Mouse (Mus musculus) thymus, postnatal 36 days (tissue): ENCODE measurements around the gene Mrps22.

Source experiments
- DNase-seq, 2 experiments: peaks; one replicate each; pipeline ENCODE4 v3.0.0; 2022; ENCODE audit warnings: mixed read lengths in 2 of 2

The Mrps22 gene

DNA sequence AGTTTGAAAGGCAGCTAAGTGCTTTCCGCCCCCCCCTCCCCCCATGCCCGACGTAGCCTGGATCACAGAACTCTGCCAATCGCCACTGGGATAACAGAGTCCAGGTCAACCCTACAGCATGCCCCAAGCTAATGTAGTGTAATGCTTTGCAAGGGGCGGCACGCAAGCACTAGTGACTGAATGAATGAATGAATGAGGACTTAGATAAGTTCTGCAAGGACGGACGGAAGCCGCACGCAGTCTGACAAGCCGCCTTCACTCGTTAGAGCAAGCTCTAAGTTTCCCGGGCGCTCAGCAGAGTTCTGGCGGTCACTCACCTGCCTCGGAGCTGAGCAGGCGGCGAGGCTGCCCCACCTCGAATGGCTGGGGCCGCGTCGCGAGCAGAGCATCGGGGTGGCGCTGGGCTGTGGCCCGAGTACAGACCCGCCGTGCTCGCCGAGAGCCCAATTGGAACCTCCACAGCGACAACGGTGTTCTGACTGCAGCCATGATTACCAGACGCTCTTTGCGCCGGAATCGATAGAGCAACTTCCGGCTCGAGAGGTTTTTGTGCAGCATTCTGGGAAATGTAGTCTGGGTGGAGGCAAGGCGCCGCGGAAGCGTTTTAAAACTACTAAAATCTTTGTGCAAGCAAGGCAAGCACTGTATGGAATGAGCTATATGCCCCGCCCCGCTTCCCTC is at the start of gene Mrps22:
Mrps22 (minus strand) TSS at position 505 of the 681 bp plus-strand sequence.
- peak; percentile 76 to 80 for DNase-seq

DNA sequence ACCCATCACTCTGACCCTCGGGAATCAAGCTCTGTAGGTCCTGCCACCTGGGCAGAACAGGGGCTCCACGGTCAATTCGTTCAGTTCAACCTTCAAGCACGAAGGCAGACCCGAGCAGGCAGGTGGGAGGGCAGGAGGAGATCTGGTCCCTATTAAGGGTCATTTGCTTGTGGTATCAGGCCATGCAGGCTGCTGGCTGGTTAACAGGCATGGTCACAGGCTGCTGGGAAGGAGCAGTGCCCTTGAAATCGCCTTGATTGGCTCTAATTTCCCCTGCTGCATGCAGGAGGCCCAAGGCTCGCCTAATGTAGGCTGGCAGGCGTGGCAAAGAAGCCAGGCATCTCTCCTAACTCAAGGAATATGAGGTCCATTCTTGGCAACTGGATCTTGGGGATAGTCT is 49.1 kb upstream of the Mrps22 start:
- DNase-seq: no peak

DNA sequence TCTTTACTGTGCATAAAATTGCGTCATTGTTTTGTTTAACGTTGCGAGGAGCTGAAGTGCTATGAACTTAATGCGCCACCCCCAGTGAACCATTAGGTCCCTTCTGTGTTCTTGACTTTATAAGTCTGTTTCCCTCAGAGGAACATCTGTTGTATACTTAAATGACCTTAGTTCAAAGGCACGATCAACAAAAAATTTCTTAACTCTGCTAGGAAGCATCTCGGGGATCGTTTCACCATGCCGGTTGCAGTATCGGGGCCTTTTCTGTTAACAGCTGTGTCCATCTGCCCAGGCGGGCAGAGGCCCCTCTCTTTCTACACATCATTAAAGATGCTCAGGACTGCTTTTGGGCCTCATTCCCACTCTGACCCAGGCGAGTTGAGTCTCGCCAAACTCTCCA is 46.0 kb upstream of the Mrps22 start:
- no peak for DNase-seq

- peak; percentile 12 to 13 for DNase-seq
Observed at GRCm38 (mm10) chr9:98645750-98646149, 44.3 kb upstream of the Mrps22 start.

DNA sequence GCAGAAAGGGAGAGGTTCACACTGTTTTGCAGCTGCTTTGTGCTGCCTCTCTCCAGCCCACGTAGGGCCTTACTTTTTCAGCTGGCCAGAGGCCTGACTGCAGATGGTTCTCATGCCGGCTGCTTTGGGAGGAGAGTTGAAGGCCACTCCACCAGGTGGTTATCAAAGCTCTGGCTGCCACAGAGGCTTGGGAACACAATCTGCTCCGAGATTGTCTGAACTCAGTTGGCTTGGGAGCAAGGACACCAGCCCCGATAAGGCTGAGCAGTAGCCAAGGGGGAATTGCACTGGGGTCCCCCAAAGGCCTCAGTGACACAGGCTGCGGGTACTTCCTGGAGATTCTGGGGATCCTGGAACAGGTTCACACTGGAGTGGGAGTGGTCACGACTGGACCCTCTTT is 40.7 kb upstream of the Mrps22 start:
- DNase-seq: no peak

- no peak for DNase-seq
Observed at GRCm38 (mm10) chr9:98633287-98634162, 32.1 kb upstream of the Mrps22 start.

GRCm38 (mm10) chr9:98628480-98628879 is 27.0 kb upstream of the Mrps22 start:
- DNase-seq: no peak

GRCm38 (mm10) chr9:98604896-98605295 is 3.4 kb upstream of the Mrps22 start:
- DNase-seq: no peak

- DNase-seq: no peak
Observed at GRCm38 (mm10) chr9:98601837-98602359, 438 bp upstream of the Mrps22 start.

GRCm38 (mm10) chr9:98600094-98600493 is 1.4 kb downstream of the Mrps22 start:
- no peak for DNase-seq

- DNase-seq: no peak
Observed at GRCm38 (mm10) chr9:98583852-98584251, 17.6 kb downstream of the Mrps22 start.

DNA sequence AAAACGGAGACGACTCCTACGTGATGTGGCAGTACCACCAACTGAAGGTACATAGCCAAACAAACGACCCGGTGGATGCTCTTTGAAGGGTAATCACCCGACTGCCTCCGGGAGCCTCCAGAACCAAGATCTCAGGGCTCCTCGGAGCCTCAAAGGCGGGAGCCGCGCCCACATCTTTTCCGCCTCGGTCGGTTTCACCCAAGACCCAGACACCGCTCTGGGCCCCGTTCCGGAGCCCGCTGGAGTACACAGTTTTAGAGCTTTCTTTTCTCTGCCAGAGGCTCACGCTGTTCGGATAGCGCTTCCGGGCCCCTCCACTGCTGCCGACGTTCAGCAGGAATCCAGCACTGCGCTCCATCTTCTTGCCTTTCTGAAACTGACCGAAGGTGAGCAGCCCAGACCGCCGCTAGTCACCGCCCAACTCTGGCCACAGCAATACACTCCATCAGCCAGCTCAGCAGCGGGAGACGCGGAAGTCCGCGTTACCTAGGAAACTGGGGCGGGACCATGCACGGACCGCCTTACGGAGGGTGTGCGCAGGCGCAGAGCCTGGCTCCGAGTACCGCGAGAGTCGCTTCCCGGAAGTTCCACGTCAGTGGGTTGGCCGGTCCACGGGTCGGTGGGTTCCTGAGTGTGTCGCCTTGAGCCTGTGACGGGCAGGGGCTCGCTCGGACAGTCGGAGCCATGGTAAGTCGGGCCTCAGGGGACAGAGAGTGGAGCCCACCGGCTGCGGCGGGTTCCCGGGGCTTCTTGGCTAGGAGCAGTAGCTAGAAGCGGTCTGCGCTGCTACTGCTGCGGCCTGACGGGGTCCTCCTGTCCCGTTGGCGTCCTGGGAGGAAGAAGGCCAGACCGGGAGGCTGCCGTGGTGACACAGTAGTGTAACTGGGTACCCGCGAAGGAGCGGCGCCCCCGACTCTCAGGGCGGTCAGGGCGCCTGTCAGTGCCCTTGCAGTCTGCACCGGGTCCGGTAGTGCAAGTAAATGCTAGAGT is 38.0 kb downstream of the Mrps22 start, which contains the start of gene Copb2:
Copb2 (plus strand) TSS at position 585 of the 990 bp plus-strand sequence.
- DNase-seq: peak; percentile 97 to 99

- DNase-seq: no peak
Observed at GRCm38 (mm10) chr9:98544042-98544441, 57.4 kb downstream of the Mrps22 start.
